Mouse (Mus musculus): ENCODE data around the gene Srgap1.

GRCm38 (mm10) chr10:121915530-121915929 is 131.6 kb downstream of the Srgap1 start:
- TF ChIP-seq CTCF (IDR thresholded peaks at IDR 0.05; ENCODE audit: borderline replicate concordance, extremely low read depth, insufficient read depth, insufficient read length) (no peak), POLR2A (IDR thresholded peaks at IDR 0.05; ENCODE audit: borderline replicate concordance, extremely low read depth, insufficient read depth, insufficient read length, poor library complexity, severe bottlenecking) (no peak)

All from brain, embryonic 14.5 days (tissue).